Mouse (Mus musculus): ENCODE data around the gene Fhl1. TPM values are rescaled to one million over a fixed set of nuclear protein-coding genes. Genes with fewer than 3 reads are reported as not detected.

Gene Fhl1
- polyA plus RNA-seq (2015; fragmentation: Nextera tagmentation; extraction: Ambion mirVana), result 84.3 and 89.6 TPM in 2 replicates

- no peaks in the 10 kb centered on the region for H3K9me3 ChIP-seq
- peak within 1 kb of the TSS; percentile 54 for H3K4me3 ChIP-seq
- H3K27ac ChIP-seq, result no peak within 1 kb of the TSS; the same call in 1 of the 2 replicates
- H3K9ac ChIP-seq, result peak within 1 kb of the TSS; percentile 68
- no peaks in the 10 kb centered on the region for H3K4me1 ChIP-seq
- peak within 1 kb of the TSS; percentile 66 for H3K4me2 ChIP-seq (replicated peaks)
- no peaks in the 10 kb centered on the region for H3K27me3 ChIP-seq
- ATAC-seq (ENCODE audit: low FRiP score, low read depth), result peak; percentile 89
- H3K36me3 ChIP-seq, result no peaks in the 10 kb centered on the region
- WGBS, result 18% methylated on average over 40 of the region's 106 CpGs
Measured at GRCm38 (mm10) chrX:56731306-56732201, at the start of gene Fhl1. Gene Fhl1, plus strand, starts transcription at chrX:56731787.

- no peak for ATAC-seq (ENCODE audit: low FRiP score, low read depth)
- H3K4me1 ChIP-seq, result no peaks in the 10 kb centered on the region
- no peak overlapping the region for H3K4me3 ChIP-seq
- 61% methylated on average over 1 of the region's 1 CpGs for WGBS
- H3K9ac ChIP-seq, result no peak overlapping the region
- H3K36me3 ChIP-seq, result no peaks in the 10 kb centered on the region
- H3K27me3 ChIP-seq, result no peaks in the 10 kb centered on the region
- H3K27ac ChIP-seq, result no peak overlapping the region
- H3K9me3 ChIP-seq, result no peaks in the 10 kb centered on the region
- H3K4me2 ChIP-seq (replicated peaks), result no peak overlapping the region
Measured at GRCm38 (mm10) chrX:56682156-56682720, 49.3 kb upstream of the Fhl1 start.

GRCm38 (mm10) chrX:56683521-56683920 lies 48.1 kb upstream of the Fhl1 start:
- no peak for ATAC-seq (ENCODE audit: low FRiP score, low read depth)
- Histone ChIP-seq H3K4me2 (replicated peaks) (no peak overlapping the region), H3K4me3 (no peak overlapping the region), H3K36me3 (no peaks in the 10 kb centered on the region), H3K27me3 (no peaks in the 10 kb centered on the region), H3K9ac (no peak overlapping the region), H3K9me3 (no peaks in the 10 kb centered on the region), H3K4me1 (no peaks in the 10 kb centered on the region), H3K27ac (no peak overlapping the region)
- 87% methylated on average over 10 of the region's 10 CpGs for WGBS

- Histone ChIP-seq H3K9ac (no peak overlapping the region), H3K27me3 (no peaks in the 10 kb centered on the region), H3K4me3 (no peak overlapping the region), H3K4me1 (no peaks in the 10 kb centered on the region), H3K27ac (no peak overlapping the region), H3K9me3 (no peaks in the 10 kb centered on the region), H3K4me2 (replicated peaks) (no peak overlapping the region), H3K36me3 (no peaks in the 10 kb centered on the region)
- WGBS, result 86% methylated on average over 6 of the region's 6 CpGs
- no peak for ATAC-seq (ENCODE audit: low FRiP score, low read depth)
Measured at GRCm38 (mm10) chrX:56692554-56692953, 39.0 kb upstream of the Fhl1 start.

GRCm38 (mm10) chrX:56694539-56694938 lies 37.0 kb upstream of the Fhl1 start:
- Histone ChIP-seq H3K4me1 (no peaks in the 10 kb centered on the region), H3K27me3 (no peaks in the 10 kb centered on the region), H3K36me3 (no peaks in the 10 kb centered on the region), H3K9me3 (no peaks in the 10 kb centered on the region), H3K9ac (no peak overlapping the region), H3K4me2 (replicated peaks) (no peak overlapping the region), H3K4me3 (no peak overlapping the region), H3K27ac (no peak overlapping the region)
- 88% methylated on average over 2 of the region's 2 CpGs for WGBS
- ATAC-seq (ENCODE audit: low FRiP score, low read depth), result no peak

GRCm38 (mm10) chrX:56697199-56697780 lies 34.3 kb upstream of the Fhl1 start:
- Histone ChIP-seq H3K27ac (no peak overlapping the region), H3K4me3 (no peak overlapping the region), H3K4me2 (replicated peaks) (no peak overlapping the region), H3K9ac (no peak overlapping the region), H3K4me1 (no peaks in the 10 kb centered on the region), H3K9me3 (no peaks in the 10 kb centered on the region), H3K36me3 (no peaks in the 10 kb centered on the region), H3K27me3 (no peaks in the 10 kb centered on the region)
- WGBS, result 79% methylated on average over 6 of the region's 6 CpGs
- no peak for ATAC-seq (ENCODE audit: low FRiP score, low read depth)

GRCm38 (mm10) chrX:56697886-56698285 lies 33.7 kb upstream of the Fhl1 start:
- Histone ChIP-seq H3K4me1 (no peaks in the 10 kb centered on the region), H3K4me2 (replicated peaks) (no peak overlapping the region), H3K27me3 (no peaks in the 10 kb centered on the region), H3K4me3 (no peak overlapping the region), H3K27ac (no peak overlapping the region), H3K9ac (no peak overlapping the region), H3K9me3 (no peaks in the 10 kb centered on the region), H3K36me3 (no peaks in the 10 kb centered on the region)
- no peak for ATAC-seq (ENCODE audit: low FRiP score, low read depth)
- WGBS, result 81% methylated on average over 4 of the region's 4 CpGs

GRCm38 (mm10) chrX:56701261-56701660 lies 30.3 kb upstream of the Fhl1 start:
- no peaks in the 10 kb centered on the region for H3K36me3 ChIP-seq
- no peak overlapping the region for H3K4me2 ChIP-seq (replicated peaks)
- H3K27me3 ChIP-seq, result no peaks in the 10 kb centered on the region
- no peak for ATAC-seq (ENCODE audit: low FRiP score, low read depth)
- no peak overlapping the region for H3K27ac ChIP-seq
- no peak overlapping the region for H3K4me3 ChIP-seq
- H3K4me1 ChIP-seq, result no peaks in the 10 kb centered on the region
- WGBS, result 80% methylated on average over 3 of the region's 3 CpGs
- H3K9me3 ChIP-seq, result no peaks in the 10 kb centered on the region
- no peak overlapping the region for H3K9ac ChIP-seq

GRCm38 (mm10) chrX:56703965-56704562 lies 27.5 kb upstream of the Fhl1 start:
- no peaks in the 10 kb centered on the region for H3K9me3 ChIP-seq
- no peak overlapping the region for H3K4me3 ChIP-seq
- WGBS, result 59% methylated on average over 8 of the region's 8 CpGs
- H3K36me3 ChIP-seq, result no peaks in the 10 kb centered on the region
- H3K4me2 ChIP-seq (replicated peaks), result no peak overlapping the region
- no peak overlapping the region for H3K27ac ChIP-seq
- ATAC-seq (ENCODE audit: low FRiP score, low read depth), result no peak
- no peaks in the 10 kb centered on the region for H3K4me1 ChIP-seq
- H3K27me3 ChIP-seq, result no peaks in the 10 kb centered on the region
- H3K9ac ChIP-seq, result no peak overlapping the region

- H3K4me3 ChIP-seq, result no peak overlapping the region
- H3K27ac ChIP-seq, result no peak overlapping the region
- H3K9me3 ChIP-seq, result no peaks in the 10 kb centered on the region
- H3K36me3 ChIP-seq, result no peaks in the 10 kb centered on the region
- 75% methylated on average over 6 of the region's 6 CpGs for WGBS
- no peak for ATAC-seq (ENCODE audit: low FRiP score, low read depth)
- no peak overlapping the region for H3K9ac ChIP-seq
- H3K4me2 ChIP-seq (replicated peaks), result no peak overlapping the region
- no peaks in the 10 kb centered on the region for H3K4me1 ChIP-seq
- H3K27me3 ChIP-seq, result no peaks in the 10 kb centered on the region
Measured at GRCm38 (mm10) chrX:56708592-56709370, 22.8 kb upstream of the Fhl1 start.

GRCm38 (mm10) chrX:56710522-56710921 lies 21.1 kb upstream of the Fhl1 start:
- H3K9me3 ChIP-seq, result no peaks in the 10 kb centered on the region
- no peaks in the 10 kb centered on the region for H3K27me3 ChIP-seq
- H3K4me1 ChIP-seq, result no peaks in the 10 kb centered on the region
- 93% methylated on average over 1 of the region's 1 CpGs for WGBS
- no peaks in the 10 kb centered on the region for H3K36me3 ChIP-seq
- no peak overlapping the region for H3K4me3 ChIP-seq
- no peak overlapping the region for H3K4me2 ChIP-seq (replicated peaks)
- no peak for ATAC-seq (ENCODE audit: low FRiP score, low read depth)
- no peak overlapping the region for H3K9ac ChIP-seq
- no peak overlapping the region for H3K27ac ChIP-seq
